Mouse (Mus musculus) midbrain, embryonic 10.5 days (tissue): ENCODE measurements at regions not wholly inside any gene's neighbourhood (a gene's known extent, or its start where the extent isn't known, plus 50 kb on each side); places are given as distances from the start of the nearest gene placed in this dataset.

Experiments
- DNase-seq: peaks from one replicate; pipeline ENCODE4 v3.0.0-alpha.2; 2017; ENCODE audit warnings: low spot score
- H3K27ac ChIP-seq: fragments of 300-500 bp; sonication (generic); replicated peaks from 2 replicates; pipeline ENCODE4 v1.5.1; 2016; ENCODE audit warnings: mild to moderate bottlenecking
- H3K27me3 ChIP-seq: fragments of 300-500 bp; sonication (generic); 2 replicates; pipeline ENCODE4 v1.6.1; 2016; ENCODE audit warnings: low read depth, mild to moderate bottlenecking; ENCODE audit not compliant: poor library complexity, severe bottlenecking
- H3K36me3 ChIP-seq: fragments of 300-500 bp; sonication (generic); 2 replicates; pipeline ENCODE4 v1.6.1; 2016; ENCODE audit warnings: mild to moderate bottlenecking, moderate library complexity
- H3K4me1 ChIP-seq: fragments of 300-500 bp; sonication (generic); 2 replicates; pipeline ENCODE4 v1.6.1; 2016
- H3K4me3 ChIP-seq: fragments of 300-500 bp; sonication (generic); 2 replicates; pipeline ENCODE4 v1.5.1; 2016; ENCODE audit warnings: mild to moderate bottlenecking, moderate library complexity
- H3K9me3 ChIP-seq: fragments of 300-500 bp; sonication (generic); replicated peaks from 2 replicates; pipeline ENCODE4 v1.6.1; 2016; ENCODE audit warnings: mild to moderate bottlenecking
- WGBS: fragments of 180-500 bp; shearing (Covaris S2); methylation state at CpG from one replicate; pipeline ENCODE4 v1.1.7; 2016; 5-methylcytosine and 5-hydroxymethylcytosine counted together

DNA sequence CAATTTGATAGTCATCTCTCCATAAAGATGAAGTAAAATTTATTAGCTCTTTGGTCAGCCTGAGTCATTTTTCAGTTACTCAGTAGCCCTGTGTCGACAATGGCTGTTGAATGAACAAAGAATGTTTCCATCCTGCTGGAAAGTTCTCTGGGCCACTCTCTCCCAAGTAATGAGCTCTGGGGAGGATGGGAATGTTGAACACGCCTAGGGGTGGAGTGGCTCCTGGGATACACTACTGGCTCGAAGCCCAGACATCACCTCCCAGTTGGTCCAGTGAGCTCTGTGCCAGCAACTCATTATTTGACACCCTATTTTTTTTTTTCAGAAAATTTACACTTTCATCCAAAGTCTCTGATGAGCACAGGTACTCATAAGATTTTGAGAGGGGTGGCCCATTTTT lies 174.1 kb downstream of the Tmem26 start:
- H3K27me3 ChIP-seq = no peaks in the 10 kb centered on the region
- no peaks in the 10 kb centered on the region for H3K4me1 ChIP-seq
- no peaks in the 10 kb centered on the region for H3K9me3 ChIP-seq
- H3K36me3 ChIP-seq = no peaks in the 10 kb centered on the region
- WGBS = 88% methylated on average over 3 of the region's 3 CpGs
- no peak for DNase-seq
- H3K4me3 ChIP-seq = no peak overlapping the region
- H3K27ac ChIP-seq = no peak overlapping the region

DNA sequence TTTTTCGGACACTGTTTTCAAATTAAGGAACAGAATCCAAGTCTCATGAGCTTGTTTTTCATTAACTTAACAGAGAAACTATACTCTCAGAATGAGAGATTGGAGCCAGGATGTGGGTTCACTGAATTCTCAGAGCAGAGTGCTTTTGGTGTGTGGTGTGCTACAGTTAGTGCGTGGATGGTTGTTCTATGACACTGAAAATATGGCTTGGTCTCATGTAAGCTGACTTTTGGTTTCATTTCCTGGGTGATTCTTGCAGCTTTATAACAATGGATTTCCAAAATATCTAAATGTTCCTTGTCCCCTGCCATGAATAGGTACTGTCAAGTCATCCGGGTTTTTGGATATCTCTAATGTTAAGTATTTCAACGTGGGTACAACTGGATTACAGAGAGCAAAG lies 177.7 kb downstream of the Tmem26 start:
- Histone ChIP-seq H3K36me3 (no peaks in the 10 kb centered on the region), H3K9me3 (no peaks in the 10 kb centered on the region), H3K27ac (no peak overlapping the region), H3K27me3 (no peaks in the 10 kb centered on the region), H3K4me1 (no peaks in the 10 kb centered on the region), H3K4me3 (no peak overlapping the region)
- DNase-seq = no peak
- 78% methylated on average over 4 of the region's 4 CpGs for WGBS

DNA sequence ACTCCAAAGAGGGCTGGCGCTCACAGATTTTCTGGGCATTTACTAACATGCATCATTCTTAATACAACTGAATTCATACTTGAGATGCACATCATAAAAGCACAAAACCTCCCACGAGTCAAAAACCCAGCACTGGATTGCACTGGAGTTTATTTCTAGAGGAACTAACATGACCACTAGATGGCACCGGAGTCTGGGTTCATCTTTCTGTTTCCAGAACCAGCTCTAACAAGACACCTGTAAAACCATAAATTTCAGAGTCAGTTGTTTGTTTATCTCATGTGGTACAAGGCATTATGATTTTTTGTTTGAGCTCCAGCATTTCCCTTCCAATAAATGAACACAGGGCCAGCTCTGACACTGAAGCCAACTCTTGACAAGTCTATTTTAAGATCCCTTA lies 179.2 kb downstream of the Tmem26 start:
- no peak overlapping the region for H3K27ac ChIP-seq
- 29% methylated on average over 3 of the region's 3 CpGs for WGBS
- peak; percentile 16 for DNase-seq

DNA sequence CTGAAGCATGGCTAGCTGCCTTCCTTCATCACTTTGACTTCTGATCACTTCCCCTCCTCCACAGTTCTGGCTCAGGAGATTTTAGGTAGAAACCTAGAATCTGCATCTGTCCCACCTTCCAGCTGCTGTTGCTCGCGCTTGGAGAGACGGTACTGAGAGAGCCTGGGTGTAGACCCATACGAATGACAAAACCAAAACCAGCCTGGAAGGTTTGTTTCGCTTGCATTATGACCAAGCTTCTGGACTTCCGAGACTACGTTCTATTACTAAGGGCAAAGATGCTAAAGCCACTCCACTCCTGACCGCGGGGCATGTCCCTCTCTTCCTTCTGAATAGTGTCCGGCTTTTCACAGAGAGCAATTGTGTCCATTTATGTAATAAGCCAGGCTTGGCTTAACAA lies 180.9 kb downstream of the Tmem26 start:
- peaks cover 4% of the 10 kb centered on the region; the same call in 1 of the 2 replicates for H3K4me1 ChIP-seq
- no peak overlapping the region for H3K27ac ChIP-seq
- no peak for DNase-seq
- 92% methylated on average over 10 of the region's 10 CpGs for WGBS
- no peaks in the 10 kb centered on the region for H3K36me3 ChIP-seq
- H3K27me3 ChIP-seq = no peaks in the 10 kb centered on the region
- no peak overlapping the region for H3K4me3 ChIP-seq
- H3K9me3 ChIP-seq = no peaks in the 10 kb centered on the region

More for the DNA sequence above, 179.2 kb downstream of the Tmem26 start:
- no peaks in the 10 kb centered on the region for H3K4me1 ChIP-seq
- no peak overlapping the region for H3K4me3 ChIP-seq
- no peaks in the 10 kb centered on the region for H3K9me3 ChIP-seq
- no peaks in the 10 kb centered on the region for H3K36me3 ChIP-seq
- H3K27me3 ChIP-seq = no peaks in the 10 kb centered on the region

DNA sequence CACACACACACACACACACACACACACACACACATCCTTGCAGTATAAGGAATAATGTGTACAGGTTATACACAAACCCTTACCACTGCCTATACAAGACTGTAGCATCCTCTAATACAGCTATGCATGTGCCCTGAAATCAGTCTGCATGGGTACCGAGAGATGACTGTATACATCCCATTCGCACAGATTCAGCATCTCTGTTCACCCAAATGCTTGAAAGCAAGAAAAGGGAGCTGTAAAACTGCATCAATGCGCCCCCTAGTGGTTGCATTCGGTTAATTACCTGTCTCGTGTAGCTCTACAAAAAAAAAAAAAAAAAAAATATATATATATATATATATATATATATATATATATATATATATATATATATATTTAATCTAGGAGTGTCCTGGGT lies 184.8 kb downstream of the Tmem26 start:
- 32% methylated on average over 5 of the region's 5 CpGs for WGBS
- H3K4me1 ChIP-seq = peaks cover 4% of the 10 kb centered on the region; the same call in 1 of the 2 replicates
- no peak overlapping the region for H3K4me3 ChIP-seq
- DNase-seq = peak; percentile 59
- no peaks in the 10 kb centered on the region for H3K27me3 ChIP-seq
- H3K9me3 ChIP-seq = no peaks in the 10 kb centered on the region
- H3K27ac ChIP-seq = no peak overlapping the region
- H3K36me3 ChIP-seq = no peaks in the 10 kb centered on the region

DNA sequence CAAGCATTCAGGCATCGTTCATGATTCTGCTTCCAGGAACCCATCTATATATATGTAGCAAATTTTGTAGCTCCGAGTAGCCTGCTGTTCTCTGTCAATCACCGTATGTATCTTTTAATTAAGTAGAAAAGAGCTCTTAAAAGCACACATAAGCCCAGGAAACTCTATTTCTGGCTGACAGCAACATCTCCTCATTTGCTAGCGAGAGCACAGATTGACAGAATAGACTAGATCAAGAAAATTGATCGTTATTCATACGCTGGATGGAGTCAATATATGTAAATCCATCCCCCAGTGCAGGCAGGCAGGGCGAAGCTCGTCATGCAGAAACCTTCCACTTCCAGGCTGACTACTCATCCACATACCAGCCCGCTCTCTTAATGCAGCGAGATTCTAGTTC lies 185.6 kb downstream of the Tmem26 start:
- 69% methylated on average over 10 of the region's 10 CpGs for WGBS
- no peak for DNase-seq

DNA sequence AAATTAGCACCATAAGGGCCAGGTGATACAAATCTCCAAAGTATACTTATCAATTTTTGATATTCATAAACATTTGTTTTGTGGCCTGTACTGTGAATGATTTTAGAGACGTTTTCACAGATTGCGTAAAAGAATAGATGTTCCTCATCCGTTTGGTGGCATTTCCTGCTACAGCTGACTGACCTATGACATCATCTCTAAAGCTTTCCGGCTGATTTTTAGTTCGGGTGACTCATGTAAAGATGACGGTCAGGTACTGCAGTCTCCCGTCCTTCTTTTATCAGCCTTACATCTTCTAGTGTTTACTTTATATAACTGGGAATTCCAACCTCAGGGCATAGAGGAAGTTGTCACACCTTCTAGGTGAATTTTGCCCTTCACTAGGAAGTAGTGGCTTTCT lies 192.7 kb downstream of the Tmem26 start:
- Histone ChIP-seq H3K27me3 (no peaks in the 10 kb centered on the region), H3K4me3 (no peak overlapping the region), H3K36me3 (no peaks in the 10 kb centered on the region), H3K27ac (no peak overlapping the region), H3K9me3 (no peaks in the 10 kb centered on the region), H3K4me1 (no peaks in the 10 kb centered on the region)
- no peak for DNase-seq
- 83% methylated on average over 7 of the region's 7 CpGs for WGBS

More for the DNA sequence above, 185.6 kb downstream of the Tmem26 start:
- Histone ChIP-seq H3K4me1 (peaks cover 4% of the 10 kb centered on the region; the same call in 1 of the 2 replicates), H3K27me3 (no peaks in the 10 kb centered on the region), H3K9me3 (no peaks in the 10 kb centered on the region), H3K36me3 (no peaks in the 10 kb centered on the region), H3K27ac (no peak overlapping the region), H3K4me3 (no peak overlapping the region)

DNA sequence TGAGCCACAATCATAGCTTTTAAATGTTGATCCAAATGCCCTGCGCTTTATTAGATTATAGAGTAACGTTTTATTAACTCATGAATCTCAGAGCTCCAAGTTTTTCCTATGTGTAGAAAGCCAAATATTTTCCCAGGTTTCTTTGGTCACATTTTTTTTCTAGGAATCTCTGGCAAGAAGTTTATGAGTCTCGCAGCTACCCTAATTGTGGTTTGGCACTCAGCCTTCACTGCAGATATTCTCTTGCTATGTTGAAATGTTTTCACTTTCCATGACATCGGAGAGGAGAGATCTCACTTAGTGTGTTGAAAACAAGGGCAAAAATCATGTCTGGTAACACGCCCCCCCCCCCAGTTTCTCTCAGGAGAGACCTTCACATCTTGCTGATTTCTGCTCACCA lies 212.4 kb downstream of the Tmem26 start:
- H3K9me3 ChIP-seq = no peaks in the 10 kb centered on the region
- no peak overlapping the region for H3K4me3 ChIP-seq
- H3K27ac ChIP-seq = no peak overlapping the region
- no peaks in the 10 kb centered on the region for H3K4me1 ChIP-seq
- H3K36me3 ChIP-seq = no peaks in the 10 kb centered on the region
- 92% methylated on average over 5 of the region's 5 CpGs for whole genome bisulfite sequencing
- no peaks in the 10 kb centered on the region for H3K27me3 ChIP-seq
- DNase-seq = no peak

DNA sequence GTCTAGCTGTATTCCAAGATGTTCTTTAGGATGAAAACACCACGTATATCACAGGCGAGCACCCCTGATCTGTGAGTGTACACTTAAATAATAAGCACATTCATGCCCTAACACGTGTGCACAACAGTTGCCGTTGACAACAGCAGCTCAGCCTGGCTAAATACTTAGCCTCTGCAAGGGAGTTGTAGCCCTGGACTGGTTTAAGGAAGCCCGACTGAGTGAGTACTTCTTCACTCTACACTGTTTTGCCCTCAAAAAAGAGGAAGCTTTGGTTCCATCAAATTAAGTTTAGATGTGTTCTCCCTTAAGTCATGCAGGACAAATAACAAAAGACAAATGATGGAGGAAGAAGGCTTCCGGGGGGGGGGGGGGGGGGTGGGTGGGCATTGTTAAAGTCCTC lies 208.0 kb upstream of the Rhobtb1 start:
- Histone ChIP-seq H3K27ac (no peak overlapping the region), H3K36me3 (no peaks in the 10 kb centered on the region), H3K4me1 (no peaks in the 10 kb centered on the region), H3K27me3 (no peaks in the 10 kb centered on the region), H3K9me3 (no peaks in the 10 kb centered on the region), H3K4me3 (no peak overlapping the region)
- WGBS = 72% methylated on average over 6 of the region's 6 CpGs
- no peak for DNase-seq

DNA sequence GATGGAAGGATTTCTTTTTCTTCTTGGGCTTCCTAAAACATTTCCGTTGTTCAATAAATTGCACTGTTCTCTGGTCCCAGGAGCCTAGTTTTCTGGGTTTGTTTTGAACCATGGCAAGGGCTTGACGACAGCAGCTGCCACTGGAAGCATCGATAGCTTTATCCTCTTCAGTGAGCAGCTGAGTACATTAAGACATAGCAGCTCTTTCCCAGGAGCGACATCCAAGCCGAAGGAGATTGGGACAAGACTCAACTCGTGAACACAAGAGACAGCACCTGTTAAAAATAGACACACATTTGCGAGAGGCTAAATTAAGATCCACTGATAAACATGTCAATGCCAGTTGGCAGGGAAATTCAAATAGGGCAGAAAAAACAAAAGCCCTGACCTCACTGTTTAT lies 194.7 kb upstream of the Rhobtb1 start:
- H3K4me3 ChIP-seq = no peak overlapping the region
- DNase-seq = no peak
- H3K4me1 ChIP-seq = no peaks in the 10 kb centered on the region
- H3K36me3 ChIP-seq = no peaks in the 10 kb centered on the region
- no peaks in the 10 kb centered on the region for H3K9me3 ChIP-seq
- no peaks in the 10 kb centered on the region for H3K27me3 ChIP-seq
- WGBS = 86% methylated on average over 7 of the region's 7 CpGs
- H3K27ac ChIP-seq = no peak overlapping the region

DNA sequence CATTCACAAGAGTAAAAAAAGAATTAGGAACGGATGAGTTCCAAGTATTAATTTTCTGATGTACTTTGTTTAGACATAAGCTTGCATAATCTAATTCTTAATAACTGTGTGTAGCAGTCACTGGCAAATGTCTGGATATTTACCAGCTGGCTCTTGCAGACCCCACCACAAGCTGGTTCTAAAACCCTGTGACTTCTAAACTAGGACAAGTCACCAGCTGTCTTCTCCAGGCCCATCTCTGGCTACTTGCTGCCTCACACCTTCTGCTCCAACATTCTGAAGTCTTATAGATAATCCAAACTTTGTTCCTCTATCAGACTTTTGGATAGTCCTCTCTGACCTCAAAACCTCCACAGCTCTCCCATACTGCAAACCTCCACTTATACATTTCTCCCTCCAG lies 189.9 kb upstream of the Rhobtb1 start:
- H3K36me3 ChIP-seq = no peaks in the 10 kb centered on the region
- no peaks in the 10 kb centered on the region for H3K9me3 ChIP-seq
- 85% methylated on average over 1 of the region's 1 CpGs for WGBS
- H3K27me3 ChIP-seq = no peaks in the 10 kb centered on the region
- H3K27ac ChIP-seq = no peak overlapping the region
- DNase-seq = no peak
- no peak overlapping the region for H3K4me3 ChIP-seq
- H3K4me1 ChIP-seq = no peaks in the 10 kb centered on the region

DNA sequence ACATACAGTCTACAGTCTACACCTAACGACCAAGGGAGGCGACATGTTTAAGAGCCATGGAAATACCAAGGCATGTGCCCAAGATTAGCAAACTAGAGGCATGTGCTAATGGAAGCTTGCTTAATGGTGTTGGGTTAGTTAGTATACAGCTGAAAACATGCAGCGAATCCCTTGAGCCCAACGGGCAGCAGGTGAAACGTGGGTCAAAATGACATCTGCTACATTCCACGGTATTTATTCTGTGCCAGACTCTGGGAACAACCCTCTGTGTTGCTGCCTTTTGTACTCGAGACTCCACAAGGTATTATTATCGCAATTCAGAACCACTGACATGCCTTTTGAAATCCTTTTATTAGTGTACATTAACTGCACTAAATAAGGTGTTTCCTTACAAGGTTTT lies 188.1 kb upstream of the Rhobtb1 start:
- WGBS = 94% methylated on average over 8 of the region's 8 CpGs
- H3K4me1 ChIP-seq = no peaks in the 10 kb centered on the region
- no peak for DNase-seq
- no peaks in the 10 kb centered on the region for H3K27me3 ChIP-seq
- H3K36me3 ChIP-seq = no peaks in the 10 kb centered on the region
- H3K4me3 ChIP-seq = no peak overlapping the region
- H3K9me3 ChIP-seq = no peaks in the 10 kb centered on the region
- H3K27ac ChIP-seq = no peak overlapping the region

DNA sequence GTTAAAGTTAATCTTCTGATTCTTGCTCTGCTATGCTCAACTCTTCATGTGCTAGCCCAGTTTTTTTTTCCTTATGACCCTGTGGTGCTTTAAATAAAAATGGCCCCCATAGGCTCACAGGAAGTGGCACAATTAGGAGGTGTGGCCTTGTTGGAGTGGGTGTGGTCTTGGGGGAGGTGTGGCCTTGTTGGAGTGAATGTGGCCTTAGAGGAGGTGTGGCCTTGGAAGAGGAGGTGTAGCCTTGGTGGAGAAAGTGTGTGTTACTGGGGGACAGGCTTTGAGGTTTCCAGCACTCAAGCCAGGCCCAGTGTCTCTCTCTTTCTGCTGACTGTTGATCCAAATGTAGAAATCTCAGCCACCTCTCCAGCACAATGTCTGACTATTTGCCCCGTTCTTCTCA lies 186.0 kb upstream of the Rhobtb1 start:
- Histone ChIP-seq H3K4me3 (no peak overlapping the region), H3K27ac (no peak overlapping the region), H3K36me3 (no peaks in the 10 kb centered on the region), H3K4me1 (no peaks in the 10 kb centered on the region), H3K27me3 (no peaks in the 10 kb centered on the region), H3K9me3 (no peaks in the 10 kb centered on the region)
- DNase-seq = no peak
- WGBS = 91% methylated on average over 1 of the region's 1 CpGs
